Mouse (Mus musculus) CH12.LX (cell line): Measurements from ENCODE around the gene Cyp4x1. TPM values are rescaled to one million over a fixed set of nuclear protein-coding genes. Genes with fewer than 3 reads are reported as not detected.

ENCODE experiments used
- DNase-seq: peaks from one replicate; pipeline ENCODE4 v3.0.0-alpha.2; 2013; ENCODE audit errors: extremely low read depth
- H3K27ac ChIP-seq: 2 replicates; pipeline ENCODE4 v1.5.1; 2012; ENCODE audit warnings: low read depth, mild to moderate bottlenecking, control low read depth, moderate library complexity; ENCODE audit not compliant: insufficient read depth
- H3K27me3 ChIP-seq: replicated peaks from 2 replicates; pipeline ENCODE3; 2012; ENCODE audit warnings: inconsistent platforms
- H3K36me3 ChIP-seq, 2 experiments: replicated peaks in 1 of 2; 2 replicates each; pipeline versions ENCODE3 to v1.6.1; 2012; ENCODE audit warnings: inconsistent platforms in 1 of 2, low read length in 1 of 2, mild to moderate bottlenecking in 1 of 2, mixed read lengths in 1 of 2, moderate library complexity in 1 of 2; ENCODE audit not compliant: control insufficient read depth in 1 of 2, insufficient read depth in 1 of 2
- H3K4me1 ChIP-seq, 2 experiments: 2 replicates each; pipeline ENCODE4 v1.6.1; 2012; ENCODE audit warnings: inconsistent platforms in 1 of 2, moderate library complexity in 1 of 2; ENCODE audit not compliant: insufficient read depth in 2 of 2, control insufficient read depth in 1 of 2
- H3K4me2 ChIP-seq: 2 replicates; pipeline ENCODE4 v1.6.1; 2012; ENCODE audit warnings: low read depth, mild to moderate bottlenecking, control low read depth; ENCODE audit not compliant: poor library complexity, insufficient read depth, severe bottlenecking
- H3K4me3 ChIP-seq, 3 experiments: fragments of 150-350 bp in 1 of 3; sonication (generic) in 1 of 3; replicated peaks in 1 of 3; 2 replicates each; pipeline versions ENCODE3 to v1.5.1; 2011 to 2012; ENCODE audit warnings: low read depth in 2 of 3, low read length in 2 of 3, mild to moderate bottlenecking in 2 of 3, moderate library complexity in 2 of 3, control low read depth in 1 of 3, improper control_type of control experiment in 1 of 3, inconsistent platforms in 1 of 3, mixed read lengths in 1 of 3; ENCODE audit not compliant: poor library complexity in 1 of 3
- H3K79me2 ChIP-seq: replicated peaks from 2 replicates; pipeline ENCODE4 v1.6.1; 2012; ENCODE audit warnings: mild to moderate bottlenecking, moderate library complexity; ENCODE audit not compliant: control insufficient read depth, poor library complexity, insufficient read depth, severe bottlenecking; ENCODE audit errors: extremely low read depth
- H3K9ac ChIP-seq: 2 replicates; pipeline ENCODE4 v1.6.1; 2012; ENCODE audit warnings: low read depth, mild to moderate bottlenecking, control low read depth, moderate library complexity; ENCODE audit not compliant: insufficient read depth
- H3K9me3 ChIP-seq: replicated peaks from 2 replicates; pipeline ENCODE3; 2012; ENCODE audit warnings: low read length, inconsistent platforms, mixed read lengths
- BHLHE40 ChIP-seq: IDR thresholded peaks from 2 replicates; pipeline ENCODE4 v1.6.1; 2011; ENCODE audit warnings: mild to moderate bottlenecking, low read depth, low read length, improper control_type of control experiment
- CHD1 ChIP-seq: IDR thresholded peaks from 2 replicates; pipeline ENCODE4 v1.6.1; 2012; ENCODE audit warnings: low read depth, low read length, improper control_type of control experiment, inconsistent platforms
- CTCF ChIP-seq, 2 experiments: IDR thresholded peaks in 1 of 2; conservative IDR thresholded peaks in 1 of 2; 2 replicates each; pipeline ENCODE4 v1.5.1; 2011 to 2012; ENCODE audit warnings: low read depth in 2 of 2, low read length in 2 of 2, improper control_type of control experiment in 1 of 2, inconsistent platforms in 1 of 2, mild to moderate bottlenecking in 1 of 2, moderate library complexity in 1 of 2
- E2F4 ChIP-seq: IDR thresholded peaks from 2 replicates; pipeline ENCODE4 v1.6.1; 2011; ENCODE audit warnings: low read depth, low read length, improper control_type of control experiment; ENCODE audit not compliant: insufficient replicate concordance
- ELF1 ChIP-seq: IDR thresholded peaks from 2 replicates; pipeline ENCODE4 v1.6.1; 2014; ENCODE audit warnings: low read depth, mild to moderate bottlenecking, inconsistent platforms, low read length, improper control_type of control experiment
- ETS1 ChIP-seq: conservative IDR thresholded peaks from 2 replicates; pipeline ENCODE4 v1.6.1; 2012; ENCODE audit warnings: low read depth, mild to moderate bottlenecking, inconsistent platforms, low read length, improper control_type of control experiment, moderate library complexity
- IRF4 ChIP-seq: IDR thresholded peaks from 2 replicates; pipeline ENCODE4 v1.6.1; 2014; ENCODE audit warnings: low read depth, mild to moderate bottlenecking, inconsistent platforms, low read length, improper control_type of control experiment
- JUN ChIP-seq: IDR thresholded peaks from 2 replicates; pipeline ENCODE4 v1.6.1; 2011; ENCODE audit warnings: low read depth, mild to moderate bottlenecking, low read length, improper control_type of control experiment, moderate library complexity; ENCODE audit not compliant: insufficient read depth
- JUND ChIP-seq: conservative IDR thresholded peaks from 2 replicates; pipeline ENCODE4 v1.6.1; 2011; ENCODE audit warnings: low read depth, low read length, improper control_type of control experiment
- MEF2A ChIP-seq: IDR thresholded peaks from 2 replicates; pipeline ENCODE4 v1.6.1; 2014; ENCODE audit warnings: low read depth, mild to moderate bottlenecking, inconsistent platforms, low read length, improper control_type of control experiment, borderline replicate concordance
- MXI1 ChIP-seq: IDR thresholded peaks from 2 replicates; pipeline ENCODE4 v1.6.1; 2011; ENCODE audit warnings: mild to moderate bottlenecking, low read depth, low read length, improper control_type of control experiment
- MYC ChIP-seq: IDR thresholded peaks from 2 replicates; pipeline ENCODE4 v1.6.1; 2011; ENCODE audit warnings: low read depth, mild to moderate bottlenecking, improper control_type of control experiment, low read length
- NRF1 ChIP-seq: IDR thresholded peaks from 2 replicates; pipeline ENCODE4 v1.6.1; 2014; ENCODE audit warnings: low read depth, mild to moderate bottlenecking, inconsistent platforms, low read length, improper control_type of control experiment, moderate library complexity
- POLR2A ChIP-seq: IDR thresholded peaks from 2 replicates; pipeline ENCODE4 v1.6.1; 2011; ENCODE audit warnings: low read depth, mild to moderate bottlenecking, improper control_type of control experiment, low read length
- POLR2AphosphoS2 ChIP-seq: IDR thresholded peaks from 2 replicates; pipeline ENCODE4 v1.6.1; 2011; ENCODE audit warnings: low read depth, low read length, improper control_type of control experiment
- RAD21 ChIP-seq: IDR thresholded peaks from 2 replicates; pipeline ENCODE4 v1.6.1; 2011; ENCODE audit warnings: low read depth, mild to moderate bottlenecking, low read length, improper control_type of control experiment, moderate library complexity
- SMC3 ChIP-seq: IDR thresholded peaks from 2 replicates; pipeline ENCODE4 v1.6.1; 2011; ENCODE audit warnings: low read depth, low read length, improper control_type of control experiment
- TBP ChIP-seq: conservative IDR thresholded peaks from 2 replicates; pipeline ENCODE4 v1.6.1; 2011; ENCODE audit warnings: low read depth, low read length, improper control_type of control experiment
- TCF12 ChIP-seq: IDR thresholded peaks from 2 replicates; pipeline ENCODE4 v1.6.1; 2014; ENCODE audit warnings: low read depth, mild to moderate bottlenecking, inconsistent platforms, low read length, improper control_type of control experiment
- USF1 ChIP-seq: IDR thresholded peaks from 2 replicates; pipeline ENCODE4 v1.6.1; 2014; ENCODE audit warnings: low read depth, mild to moderate bottlenecking, inconsistent platforms, low read length, improper control_type of control experiment
- ZKSCAN1 ChIP-seq: IDR thresholded peaks from 2 replicates; pipeline ENCODE4 v1.6.1; 2012; ENCODE audit warnings: low read depth, inconsistent platforms, low read length, improper control_type of control experiment, borderline replicate concordance
- ZNF384 ChIP-seq: IDR thresholded peaks from 2 replicates; pipeline ENCODE4 v1.6.1; 2012; ENCODE audit warnings: low read depth, low read length, improper control_type of control experiment, inconsistent platforms
- dilution Hi-C: fragments of 300-500 bp; cut with MboI; formaldehyde crosslinking; loops from 2 replicates; pipeline ENCODE4 v1.14.3; 2020; ENCODE audit warnings: low sequenced_read_pairs; ENCODE audit not compliant: extremely low pct_unique_long_range_greater_than_20kb, extremely low pct_ligation_motif_present
- in situ Hi-C: fragments of 300-500 bp; cut with MboI; formaldehyde crosslinking; loops from 3 replicates; pipeline ENCODE4 v1.14.3; 2019; ENCODE audit warnings: low sequenced_read_pairs, low pct_ligation_motif_present, low pct_unique_long_range_greater_than_20kb, mixed read lengths
- polyA plus RNA-seq: library from polyadenylated mRNA; unstranded; fragments of >175 nt; gene quantifications from 2 replicates; pipeline ENCODE4 v1.2.1, GENCODE M21; 2012; ENCODE audit warnings: low read depth; ENCODE audit not compliant: insufficient read length
- total RNA-seq, 2 experiments: library from RNA; depleted of rRNA; stranded (reverse); fragments of 300-350 nt in 1 of 2; fragments of >200 nt in 1 of 2; gene quantifications; 2 replicates each; pipeline ENCODE4 v1.2.3; 2012 to 2014

Gene Cyp4x1
- total and polyA plus RNA-seq, 3 experiments, result 0.07 TPM; not detected in 2

DNA sequence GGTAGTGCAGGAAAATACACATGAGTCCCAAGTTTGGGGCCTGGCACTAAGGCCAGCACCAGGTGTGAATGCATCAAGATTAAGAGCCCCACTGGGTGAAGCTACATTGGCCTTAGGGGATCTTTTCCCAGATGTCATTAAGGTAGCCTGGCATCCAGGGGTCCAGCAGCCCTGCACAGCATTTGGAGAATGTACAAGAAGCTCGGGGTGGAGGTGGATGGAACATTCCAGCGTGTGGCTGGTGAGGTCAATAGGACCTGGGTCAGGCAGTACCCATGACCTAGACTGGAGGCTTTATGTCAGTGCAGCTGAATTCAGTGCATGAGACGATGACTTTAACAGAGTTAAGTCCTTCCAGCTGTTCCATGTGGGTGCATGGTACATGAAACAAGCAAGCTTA, 42.3 kb downstream of the Cyp4x1 start:
- H3K4me1 ChIP-seq, result peaks cover 0 to 6% of the 10 kb centered on the region in 2 experiments; a peak in 2 of 4 replicates
- no peaks in the 10 kb centered on the region for H3K9me3 ChIP-seq
- H3K4me2 ChIP-seq, result no peak overlapping the region
- no peak overlapping the region for H3K9ac ChIP-seq
- in situ Hi-C loops, result loop anchor here (25.0 kb wide), 1 partner anchor 430 kb away; no protein-coding TSS in a partner anchor
- peaks cover 98% of the 10 kb centered on the region for H3K27me3 ChIP-seq
- H3K4me3 ChIP-seq, result no peak overlapping the region
- H3K79me2 ChIP-seq, result no peaks in the 10 kb centered on the region
- dilution Hi-C loops, result no loop called here
- no peaks in the 10 kb centered on the region for H3K36me3 ChIP-seq
- DNase-seq, result no peak
- H3K27ac ChIP-seq, result no peak overlapping the region
- TF ChIP-seq MXI1 (no peak), TCF12 (no peak), JUN (no peak), MYC (no peak), IRF4 (no peak), RAD21 (no peak), POLR2A (no peak), NRF1 (no peak), USF1 (no peak), CHD1 (no peak), MEF2A (no peak), POLR2AphosphoS2 (no peak)

DNA sequence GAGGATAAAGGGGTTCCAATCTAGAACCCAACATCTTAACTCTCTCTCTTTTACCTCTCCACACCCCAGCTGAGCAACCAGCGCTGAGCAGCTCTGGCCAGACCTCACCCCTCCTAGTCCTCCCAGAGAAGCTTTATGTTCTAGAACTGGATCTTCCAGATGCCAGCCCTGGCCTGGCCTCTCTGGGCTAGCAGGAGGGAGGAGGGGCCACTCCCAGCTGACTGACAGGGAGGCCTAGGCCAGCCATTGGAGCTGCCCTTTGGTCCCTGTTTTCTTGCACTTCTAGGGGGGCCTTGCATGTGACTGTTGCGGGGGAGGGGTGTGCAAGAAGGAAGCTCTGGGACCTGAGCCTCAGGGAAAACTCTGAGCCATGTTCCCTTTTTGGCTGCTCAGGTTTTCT, 43.5 kb downstream of the Cyp4x1 start:
- TF ChIP-seq ETS1, result no peak
- no peak for TF ChIP-seq E2F4
- no peak for TF ChIP-seq POLR2AphosphoS2
- no peak for TF ChIP-seq BHLHE40
- no peak for TF ChIP-seq JUND
- TF ChIP-seq CTCF (conservative IDR thresholded peaks at IDR 0.05 in 1 of 2, IDR thresholded peaks at IDR 0.05 in 1 of 2; ENCODE audit: low read depth in 2 of 2, low read length in 2 of 2), result no peak
- TF ChIP-seq MYC, result no peak
- TF ChIP-seq RAD21, result no peak
- no peak for TF ChIP-seq TBP
- no peak for TF ChIP-seq ZKSCAN1
- TF ChIP-seq SMC3, result no peak
- no peak for TF ChIP-seq ELF1
- TF ChIP-seq ZNF384, result no peak
- TF ChIP-seq IRF4, result no peak
- in situ Hi-C loops, result loop anchor here (25.0 kb wide), 1 partner anchor 428 kb away; no protein-coding TSS in a partner anchor
- no peak overlapping the region for H3K9ac ChIP-seq
- H3K27ac ChIP-seq, result no peak overlapping the region
- no peak overlapping the region for H3K4me2 ChIP-seq
- no peak for DNase-seq
- no peaks in the 10 kb centered on the region for H3K79me2 ChIP-seq
- H3K4me1 ChIP-seq, result peaks cover 0 to 3% of the 10 kb centered on the region in 2 experiments; a peak in 1 of 4 replicates
- no peaks in the 10 kb centered on the region for H3K36me3 ChIP-seq
- dilution Hi-C loops, result no loop called here
- H3K9me3 ChIP-seq, result no peaks in the 10 kb centered on the region
- H3K27me3 ChIP-seq, result peaks cover 92% of the 10 kb centered on the region
- no peak overlapping the region for H3K4me3 ChIP-seq
